Mouse (Mus musculus) forebrain, embryonic 13.5 days (tissue): ENCODE measurements around the gene Sfxn4. TPM values are rescaled to one million over a fixed set of nuclear protein-coding genes. Genes with fewer than 3 reads are reported as not detected.

Experiments
- ATAC-seq: fragments of 200-750 bp; cut with Nextera tagmentation; 2 replicates; pipeline ENCODE4 v1.8.0; 2017
- H3K27ac ChIP-seq: fragments of 300-500 bp; sonication (generic); 2 replicates; pipeline ENCODE4 v1.5.1; 2015; ENCODE audit warnings: inconsistent platforms, mild to moderate bottlenecking, moderate library complexity
- H3K27me3 ChIP-seq: fragments of 300-500 bp; sonication (generic); 2 replicates; pipeline ENCODE4 v1.6.1; 2015; ENCODE audit warnings: mild to moderate bottlenecking, inconsistent platforms
- H3K36me3 ChIP-seq: fragments of 300-500 bp; sonication (generic); 2 replicates; pipeline ENCODE4 v1.6.1; 2015; ENCODE audit warnings: mild to moderate bottlenecking, inconsistent platforms; ENCODE audit not compliant: poor library complexity, severe bottlenecking
- H3K4me1 ChIP-seq: fragments of 300-500 bp; sonication (generic); 2 replicates; pipeline ENCODE4 v1.6.1; 2015; ENCODE audit warnings: inconsistent platforms
- H3K4me2 ChIP-seq: fragments of 300-500 bp; sonication (generic); 2 replicates; pipeline ENCODE4 v1.6.1; 2015; ENCODE audit warnings: inconsistent platforms, mild to moderate bottlenecking, moderate library complexity
- H3K4me3 ChIP-seq: fragments of 300-500 bp; sonication (generic); 2 replicates; pipeline ENCODE4 v1.5.1; 2015; ENCODE audit warnings: mild to moderate bottlenecking, inconsistent platforms
- H3K9ac ChIP-seq: fragments of 300-500 bp; sonication (generic); 2 replicates; pipeline ENCODE4 v1.6.1; 2015; ENCODE audit warnings: mild to moderate bottlenecking, inconsistent platforms
- H3K9me3 ChIP-seq: fragments of 300-500 bp; sonication (generic); replicated peaks from 2 replicates; pipeline ENCODE4 v1.6.1; 2016; ENCODE audit warnings: inconsistent platforms
- WGBS: fragments of 180-500 bp; shearing (Covaris S2); methylation state at CpG from one replicate; pipeline ENCODE4 v1.1.7; 2015; 5-methylcytosine and 5-hydroxymethylcytosine counted together
- polyA plus RNA-seq: library from polyadenylated mRNA; unstranded; fragments of >200 nt; fragmentation: Nextera tagmentation; extraction: Ambion mirVana; gene quantifications from 2 replicates; pipeline ENCODE4 v1.2.1, GENCODE M21; 2015

Gene Sfxn4
- polyA plus RNA-seq, 1 experiment from 2014 or later: 10.5 TPM

DNA sequence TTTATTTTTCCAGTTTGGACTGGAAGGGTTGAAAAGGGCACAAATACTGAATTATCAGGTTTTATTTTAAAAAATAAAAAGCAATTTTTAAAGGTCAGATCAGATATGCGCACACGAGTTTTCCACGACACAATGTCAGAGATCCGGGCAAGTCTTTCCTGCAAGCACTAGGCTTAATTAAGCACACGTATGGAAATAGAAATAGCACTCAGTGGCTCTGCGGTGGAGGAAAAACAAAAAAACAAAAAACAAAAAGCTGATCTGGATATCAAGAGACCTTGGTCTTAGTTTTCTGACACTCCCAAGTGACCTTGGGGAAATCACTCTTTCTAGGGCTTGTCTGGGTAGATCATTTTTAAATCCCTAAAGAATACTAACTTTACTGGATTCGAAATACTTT lies 71.8 kb downstream of the Sfxn4 start:
- no peaks in the 10 kb centered on the region for H3K9me3 ChIP-seq
- ATAC-seq: no peak
- peaks cover 39% of the 10 kb centered on the region for H3K4me1 ChIP-seq

DNA sequence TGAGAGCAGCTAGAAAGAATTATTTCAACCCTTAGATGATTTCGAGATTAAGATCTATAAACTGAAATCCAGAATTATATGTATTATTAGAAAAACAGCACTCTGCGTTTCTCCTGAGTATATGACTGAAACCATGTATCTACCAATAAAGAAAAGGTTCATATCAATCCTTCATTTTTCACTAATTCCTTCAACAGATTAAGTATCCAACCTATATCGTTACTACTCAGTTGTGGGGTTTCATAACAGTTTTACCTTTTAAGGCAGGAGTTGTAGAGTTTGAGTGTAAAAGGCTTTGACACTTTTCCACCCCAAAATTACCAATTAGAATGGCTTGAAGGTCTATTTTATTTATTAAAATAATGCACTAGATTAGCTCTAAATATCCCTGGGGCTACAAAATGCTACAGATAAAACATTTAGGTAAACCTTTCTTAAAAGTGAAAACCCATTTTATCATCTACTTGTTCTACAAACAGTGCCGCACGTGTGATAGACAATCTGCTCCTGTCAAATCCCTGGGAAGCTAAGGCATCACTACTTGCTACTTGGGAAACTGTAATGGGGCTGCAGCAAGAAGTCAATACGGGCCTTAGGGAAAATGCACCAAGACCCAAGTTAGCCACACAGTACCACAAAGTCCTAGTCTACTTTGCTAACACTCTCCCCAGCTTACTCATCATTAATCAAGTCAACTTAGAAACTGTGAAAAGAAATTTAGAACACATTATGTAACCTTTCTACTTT lies 72.9 kb downstream of the Sfxn4 start:
- no peak overlapping the region for H3K27ac ChIP-seq
- peak overlapping the region; percentile 59 for H3K4me2 ChIP-seq
- ATAC-seq: no peak
- 54% methylated on average over 6 of the region's 6 CpGs for WGBS
- peak overlapping the region; percentile 98 for H3K4me3 ChIP-seq
- peaks cover 44% of the 10 kb centered on the region for H3K4me1 ChIP-seq
- no peaks in the 10 kb centered on the region for H3K27me3 ChIP-seq
- H3K36me3 ChIP-seq: no peaks in the 10 kb centered on the region
- H3K9me3 ChIP-seq: no peaks in the 10 kb centered on the region
- peak overlapping the region; percentile 43; the same call in 1 of the 2 replicates for H3K9ac ChIP-seq

More for the DNA sequence above, 71.8 kb downstream of the Sfxn4 start:
- no peaks in the 10 kb centered on the region for H3K27me3 ChIP-seq
- peak overlapping the region; percentile 98 for H3K4me3 ChIP-seq
- 2% methylated on average over 7 of the region's 7 CpGs for WGBS
- peak overlapping the region; percentile 100 for H3K9ac ChIP-seq
- H3K4me2 ChIP-seq: peak overlapping the region; percentile 67
- H3K27ac ChIP-seq: 0 out of 2 replicates have a peak overlapping the region, but pooled peaks have one; percentile 96
- no peaks in the 10 kb centered on the region for H3K36me3 ChIP-seq

DNA sequence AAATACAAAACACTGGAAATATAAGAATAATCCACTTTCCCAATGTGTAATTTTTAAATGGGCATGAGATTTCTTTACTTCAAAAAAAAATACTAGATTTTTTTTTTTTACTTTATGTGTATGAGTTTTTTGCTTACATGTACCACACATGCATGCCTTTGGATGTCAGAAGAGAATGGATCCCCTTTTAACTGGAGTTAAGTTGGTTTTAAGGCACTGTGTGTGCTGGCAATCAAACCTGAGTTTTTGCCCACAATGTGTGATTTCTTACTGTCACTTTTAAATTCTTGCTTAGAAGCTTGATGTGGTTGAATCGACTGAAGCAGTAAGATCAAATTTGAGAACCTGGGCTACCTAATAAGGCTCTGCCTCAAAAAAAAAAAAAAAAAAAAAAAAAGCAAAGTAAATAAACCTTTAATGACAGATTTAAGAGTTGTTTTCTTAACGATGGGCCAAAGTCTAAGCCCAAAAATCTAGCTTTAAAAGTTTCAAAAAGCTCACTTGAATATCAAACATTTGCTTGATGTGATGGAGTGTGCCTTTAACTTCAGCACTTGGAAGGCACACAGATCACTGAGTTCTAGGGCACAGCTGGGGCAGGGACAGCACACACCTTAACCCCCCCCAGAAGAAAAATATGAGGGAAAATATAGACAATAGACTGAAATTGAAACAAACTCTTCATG lies 73.7 kb downstream of the Sfxn4 start:
- 67% methylated on average over 2 of the region's 2 CpGs for WGBS
- peaks cover 44% of the 10 kb centered on the region for H3K4me1 ChIP-seq
- H3K4me2 ChIP-seq: peak overlapping the region; percentile 42
- no peak overlapping the region for H3K4me3 ChIP-seq
- H3K36me3 ChIP-seq: no peaks in the 10 kb centered on the region
- H3K9me3 ChIP-seq: no peaks in the 10 kb centered on the region
- no peak overlapping the region for H3K9ac ChIP-seq
- no peaks in the 10 kb centered on the region for H3K27me3 ChIP-seq
- H3K27ac ChIP-seq: no peak overlapping the region
- no peak for ATAC-seq

Other genes starting within 250 kb of the Sfxn4 start
- gene Nanos1, start 105.5 kb downstream of the Sfxn4 start, polyA plus RNA-seq: 7.5 and 8.0 TPM in 2 replicates
- gene Eif3a, start 70.8 kb downstream of the Sfxn4 start, polyA plus RNA-seq: 125 and 135 TPM in 2 replicates
- 35.9 and 36.2 TPM in 2 replicates for gene Fam45a, start 49.9 kb downstream of the Sfxn4 start, polyA plus RNA-seq
- 81.2 and 81.4 TPM in 2 replicates for gene Prdx3, start 13.1 kb upstream of the Sfxn4 start, polyA plus RNA-seq
- gene Grk5, start 28.3 kb upstream of the Sfxn4 start, polyA plus RNA-seq: 1.8 and 2.3 TPM in 2 replicates